Mouse (Mus musculus) ES-E14 (cell line): ENCODE results near the gene C1ql4.

Source experiments
- CHD2 ChIP-seq: IDR thresholded peaks from 2 replicates; pipeline ENCODE4 v1.6.1; 2014; ENCODE audit warnings: mild to moderate bottlenecking, low read depth, low read length, inconsistent platforms
- HCFC1 ChIP-seq: IDR thresholded peaks from 2 replicates; pipeline ENCODE4 v1.6.1; 2012; ENCODE audit warnings: low read length, inconsistent platforms, borderline replicate concordance; ENCODE audit not compliant: insufficient read depth
- MAFK ChIP-seq: IDR thresholded peaks from 2 replicates; pipeline ENCODE4 v1.6.1; 2014; ENCODE audit warnings: mild to moderate bottlenecking, low read depth, low read length, inconsistent platforms; ENCODE audit not compliant: insufficient read depth
- ZC3H11A ChIP-seq: IDR thresholded peaks from 2 replicates; pipeline ENCODE4 v1.6.1; 2012; ENCODE audit warnings: low read depth, mild to moderate bottlenecking, inconsistent platforms, low read length, borderline replicate concordance
- ZNF384 ChIP-seq: IDR thresholded peaks from 2 replicates; pipeline ENCODE4 v1.6.1; 2012; ENCODE audit warnings: low read depth, low read length, inconsistent platforms

DNA sequence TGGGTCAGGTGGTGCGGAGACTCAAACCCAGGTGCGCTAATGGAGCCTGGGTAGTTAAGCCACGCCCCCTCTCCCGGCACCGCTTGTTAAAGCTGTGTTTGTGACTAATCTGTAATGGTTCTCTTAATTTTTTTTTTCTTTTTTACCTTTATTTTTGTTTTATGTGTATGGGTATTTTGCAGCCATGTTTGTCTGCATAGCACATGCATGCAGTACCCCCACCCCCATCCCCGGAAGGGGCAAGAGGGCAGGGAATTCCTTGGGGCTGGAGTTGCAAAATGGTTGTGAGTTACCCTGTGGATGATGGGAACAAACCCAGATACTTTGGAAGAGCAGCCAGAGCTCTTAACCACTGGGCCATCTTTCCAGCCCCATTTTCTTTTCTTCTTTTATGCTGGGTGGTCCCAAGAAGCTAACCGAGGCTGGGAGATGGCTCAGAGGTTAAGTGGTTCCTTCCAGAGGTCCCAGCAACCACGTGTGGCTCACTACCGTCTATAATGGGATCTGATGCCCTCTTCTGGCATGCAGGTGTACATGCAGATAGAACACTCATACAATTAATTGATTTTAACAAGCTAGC is 25.9 kb upstream of the C1ql4 start:
- TF ChIP-seq MAFK (no peak), ZC3H11A (no peak), HCFC1 (no peak), ZNF384 (no peak), CHD2 (no peak)
